Mouse (Mus musculus): ENCODE measurements around the gene Mat2b. TPM values are rescaled to one million over a fixed set of nuclear protein-coding genes. Genes with fewer than 3 reads are reported as not detected.
A peak's percentile ranks its signal among the peaks of the same experiment; 100 is the strongest.
"Not testable (repeated sequence)": the region's sequence is repeated elsewhere in the genome, so short reads cannot be mapped to it uniquely, and the experiment has no call there.

Mat2b gene
- total RNA-seq (2021): 10 to 100 TPM; 61.3 to 92.1 TPM
- 22.9 and 28.7 TPM in 2 replicates for polyA plus RNA-seq (2012; rRNA removed)
- long read RNA-seq, transcript Mat2b-202 (7 exons, 2,053 nt): minor isoform, 31 of 103 reads
- long read RNA-seq, transcript Mat2b-201 (7 exons, 1,949 nt): major isoform, 58 of 103 reads
- long read RNA-seq, partial matches to known transcripts: 3 of 103 reads
- long read RNA-seq, other reads (novel, unspliced or antisense): 11 of 103 reads

DNA sequence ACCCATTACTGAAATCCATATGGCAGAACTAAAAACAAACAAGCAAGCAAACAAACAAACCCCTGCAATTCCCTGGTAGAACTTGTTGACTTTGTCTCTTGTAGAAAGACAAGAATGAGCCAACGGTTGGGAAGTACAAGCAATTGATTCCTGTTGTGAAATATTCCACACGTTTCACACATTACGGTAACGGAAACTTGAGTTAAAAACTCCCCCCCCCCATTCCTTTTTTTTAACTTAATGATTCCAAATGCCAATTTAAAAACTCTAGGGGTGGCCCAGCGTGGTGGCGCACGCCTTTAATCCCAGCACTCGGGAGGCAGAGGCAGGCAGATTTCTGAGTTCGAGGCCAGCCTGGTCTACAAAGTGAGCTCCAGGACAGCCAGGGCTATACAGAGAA, at the start of gene Mat2b:
Mat2b (minus strand) TSS at position 101 of the 400 bp plus-strand sequence.
- DNase-seq: no peak

DNA sequence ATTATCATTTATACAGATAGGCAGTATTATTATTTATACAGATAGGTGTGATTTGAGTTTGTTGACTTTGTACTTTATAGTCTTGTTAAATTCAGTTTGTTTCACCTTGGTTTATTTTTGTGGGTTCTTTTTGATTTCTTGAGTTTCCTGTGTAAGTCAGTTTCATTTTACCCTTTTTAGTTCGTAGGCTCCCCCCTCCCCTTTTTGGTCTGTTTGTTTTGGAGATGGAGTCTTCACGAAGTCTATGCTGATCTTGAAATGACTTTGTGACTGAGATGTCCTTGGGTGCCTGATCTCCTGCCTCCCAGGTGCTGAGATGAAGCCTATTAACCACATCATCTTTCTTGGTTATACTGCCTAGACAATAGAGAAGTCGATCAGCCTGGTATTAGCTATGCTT, 49.3 kb upstream of the Mat2b start:
- no peak for DNase-seq

DNA sequence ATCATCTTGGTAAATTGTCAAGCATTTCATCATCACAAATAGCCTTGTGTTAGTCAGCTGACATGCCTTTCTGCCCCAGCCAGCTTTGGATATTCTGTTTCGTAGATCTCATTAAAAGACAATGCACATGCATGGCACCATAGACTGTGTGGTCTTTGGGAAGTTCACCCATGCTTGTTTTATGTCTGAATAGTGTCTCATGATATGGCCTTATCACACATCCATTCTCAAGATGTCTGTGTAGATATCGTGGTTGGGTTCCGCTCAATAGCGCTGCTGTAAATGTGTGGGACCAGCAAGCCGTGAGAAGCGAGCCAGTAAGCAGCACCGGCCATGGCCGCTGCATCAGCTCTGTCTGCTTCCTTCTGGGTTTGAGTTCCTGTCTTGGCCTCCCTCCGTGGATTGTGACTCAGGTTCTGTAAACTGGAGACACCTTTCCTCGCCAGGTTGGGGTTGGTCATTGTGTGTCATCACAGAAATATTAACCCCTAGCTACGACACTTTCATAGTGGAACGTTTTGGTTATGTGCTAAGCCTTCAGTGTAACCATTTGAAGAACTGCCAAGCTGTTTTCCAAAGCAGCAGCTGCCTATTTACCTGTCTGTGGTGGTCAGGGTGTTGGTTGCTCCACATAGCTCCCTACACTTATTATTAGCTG, 46.7 kb upstream of the Mat2b start:
- DNase-seq: no peak

DNA sequence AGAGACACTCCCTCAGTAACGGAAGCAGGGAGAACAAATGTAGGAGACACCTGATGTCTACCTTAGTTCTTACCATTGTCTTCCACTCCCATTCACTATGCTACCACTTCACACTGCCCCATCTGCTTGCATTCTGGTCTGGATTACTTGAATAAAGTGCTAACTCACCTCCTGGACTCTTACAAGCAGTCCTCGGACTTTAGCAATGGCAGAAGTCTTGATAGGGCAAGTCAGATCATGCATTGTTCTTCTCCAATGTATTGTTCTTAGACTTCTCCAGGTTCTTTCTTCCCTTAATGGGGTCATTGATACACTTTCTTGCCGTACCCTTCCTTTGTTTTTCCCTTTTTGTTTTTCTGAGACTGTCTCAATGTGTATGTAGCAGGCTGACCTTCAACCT, 42.4 kb upstream of the Mat2b start:
- no peak for DNase-seq

DNA sequence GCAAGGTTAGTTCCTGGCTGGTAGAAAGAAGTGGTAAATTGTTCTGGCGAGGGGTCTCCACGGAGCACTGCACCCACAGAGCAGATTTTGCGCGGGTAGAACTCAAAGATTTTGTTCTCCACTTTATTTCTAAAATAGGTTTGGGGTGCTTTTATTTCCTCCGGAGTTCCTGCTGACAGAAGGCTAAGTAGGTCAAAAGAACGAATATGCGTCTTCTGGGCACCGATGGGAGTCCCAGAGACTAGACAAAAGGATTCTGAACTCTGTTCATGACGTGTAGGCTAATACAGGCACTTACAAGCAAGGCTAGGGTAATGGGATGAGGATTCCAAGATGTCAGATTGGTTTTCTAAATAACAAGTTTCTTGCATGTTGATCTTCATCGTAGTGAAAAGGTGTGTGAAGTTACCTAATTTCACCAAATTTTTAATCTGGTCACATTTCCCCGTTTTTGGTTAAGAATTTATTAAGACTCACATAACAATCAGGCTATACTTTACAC, 39.3 kb upstream of the Mat2b start:
- DNase-seq: no peak

DNA sequence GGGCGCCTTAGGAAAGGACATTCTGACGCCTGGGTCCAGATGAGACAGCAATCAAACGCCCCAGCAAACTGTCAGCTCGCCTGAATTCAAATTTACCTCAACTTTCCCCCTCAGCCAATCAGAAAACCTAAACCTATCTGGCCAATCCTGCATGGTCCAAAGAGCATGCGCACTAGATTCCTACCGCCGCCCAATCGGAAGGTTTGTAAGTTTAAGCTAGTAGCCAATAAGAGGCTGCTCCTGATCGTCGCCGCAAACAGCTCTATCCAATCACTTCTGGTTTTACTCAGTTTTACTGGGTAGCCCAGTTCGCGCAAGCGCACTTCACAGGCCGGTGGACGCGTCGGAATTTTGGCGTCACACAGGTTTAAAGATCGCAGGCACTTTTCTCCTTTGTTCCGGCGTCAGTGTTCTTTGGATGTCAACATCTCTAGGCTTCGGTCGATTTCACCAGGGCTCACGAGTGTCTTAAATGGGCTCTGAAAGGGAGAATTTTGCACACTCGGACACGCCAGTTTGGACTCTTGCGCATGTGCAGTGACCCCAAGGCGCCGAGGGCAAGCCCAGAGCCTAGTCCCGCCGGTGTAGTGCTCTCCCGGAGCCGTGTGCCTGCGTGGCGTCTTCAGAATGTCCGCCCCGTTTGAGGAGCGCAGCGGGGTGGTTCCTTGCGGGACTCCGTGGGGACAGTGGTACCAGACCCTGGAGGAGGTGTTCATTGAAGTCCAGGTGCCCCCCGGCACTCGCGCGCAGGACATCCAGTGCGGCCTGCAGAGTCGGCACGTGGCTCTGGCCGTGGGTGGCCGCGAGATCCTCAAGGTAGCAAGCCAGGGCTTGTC, 38.6 kb upstream of the Mat2b start, which contains the start of the genes Hmmr and Nudcd2:
Hmmr (minus strand) TSS at position 84 of the 836 bp plus-strand sequence.
Nudcd2 (plus strand) TSS at position 329 of the 836 bp plus-strand sequence.
- DNase-seq: peak; percentile 92

DNA sequence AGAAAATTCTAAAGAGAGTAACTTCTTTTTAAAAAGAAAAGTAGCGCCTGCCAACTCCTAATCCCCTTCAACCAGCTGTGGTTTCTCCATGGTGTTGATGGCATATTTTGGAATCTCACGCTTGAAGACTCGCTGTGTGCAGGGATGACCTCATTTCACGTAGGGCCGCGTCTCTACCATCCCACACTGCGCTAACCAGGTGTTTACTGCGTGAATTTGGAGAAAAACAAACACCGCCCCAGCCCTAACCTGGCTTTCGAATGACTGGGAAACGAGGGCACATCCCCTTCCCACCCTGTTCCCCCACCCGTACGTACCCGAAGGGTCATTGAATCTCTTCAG, 38.0 kb upstream of the Mat2b start:
- DNase-seq: no peak

DNA sequence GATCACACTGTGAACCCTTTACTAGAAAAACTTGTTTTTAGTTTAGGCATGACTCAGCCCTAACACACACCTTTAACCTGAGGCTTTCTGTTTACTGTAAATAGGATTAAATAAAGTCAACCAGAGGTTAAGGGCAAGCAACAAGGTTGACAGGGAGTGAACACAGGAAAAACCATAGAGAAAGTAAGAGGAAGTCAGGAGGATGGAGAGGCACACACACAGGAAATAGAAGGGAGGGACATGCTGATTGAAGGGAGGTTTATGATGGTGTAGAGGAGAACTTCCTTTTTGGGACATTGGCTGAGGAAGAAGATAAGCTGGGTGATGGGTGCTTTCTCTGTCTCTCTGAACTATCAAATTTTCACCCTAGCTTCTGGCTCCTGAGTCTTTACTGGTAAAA, 23.3 kb upstream of the Mat2b start:
- DNase-seq: no peak

DNA sequence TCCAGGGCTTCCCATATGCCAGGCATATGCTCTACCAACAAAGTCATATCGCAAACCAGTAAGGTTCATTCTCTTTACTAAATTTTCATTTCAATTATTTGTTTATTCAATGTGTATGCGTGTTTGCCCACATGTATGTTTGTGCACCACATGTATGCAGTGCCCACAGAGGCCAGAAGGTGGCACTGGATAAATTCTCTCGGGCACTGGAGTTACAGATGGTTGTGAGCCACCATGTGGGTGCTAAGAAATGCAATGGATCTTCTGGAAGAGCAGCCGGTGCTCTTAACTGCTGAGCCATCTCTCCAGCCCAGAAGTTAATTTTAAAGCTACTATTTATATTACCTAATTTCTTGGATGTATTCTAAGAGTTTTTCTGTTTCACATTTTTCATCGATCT, 20.5 kb upstream of the Mat2b start:
- DNase-seq: no peak

DNA sequence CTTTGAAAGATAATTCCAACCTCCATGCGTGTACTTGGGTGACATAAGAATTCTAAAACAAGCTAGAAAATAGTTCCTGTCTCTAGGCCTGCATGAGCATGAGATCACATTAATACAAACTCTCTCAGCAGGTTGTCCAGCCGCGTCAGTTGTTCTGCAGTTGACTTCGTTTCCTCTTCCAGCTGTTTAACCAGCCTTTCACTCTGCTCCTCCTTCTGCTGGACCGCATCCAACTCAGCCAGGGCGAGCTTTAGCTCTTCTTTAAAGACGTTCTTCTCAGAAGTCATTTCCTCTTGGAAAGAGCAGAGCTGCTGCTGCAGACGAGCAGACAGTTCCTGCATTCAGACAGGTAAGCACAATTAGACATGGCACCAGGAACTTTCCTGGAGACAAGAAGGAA, 18.9 kb upstream of the Mat2b start:
- DNase-seq: peak; percentile 32

DNA sequence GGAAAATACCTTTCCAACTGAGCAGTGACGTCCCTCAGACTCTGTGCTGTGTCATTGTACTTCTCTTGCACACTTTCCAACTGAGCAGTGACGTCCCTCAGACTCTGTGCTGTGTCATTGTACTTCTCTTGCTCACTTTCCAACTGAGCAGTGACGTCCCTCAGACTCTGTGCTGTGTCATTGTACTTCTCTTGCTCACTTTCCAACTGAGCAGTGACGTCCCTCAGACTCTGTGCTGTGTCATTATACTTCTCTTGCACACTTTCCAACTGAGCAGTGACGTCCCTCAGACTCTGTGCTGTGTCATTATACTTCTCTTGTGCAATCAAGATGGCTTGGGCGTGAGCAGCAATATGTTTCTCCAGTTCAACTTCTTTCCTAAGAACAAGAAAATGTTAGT, 14.9 kb upstream of the Mat2b start:
- DNase-seq: not testable (repeated sequence)

DNA sequence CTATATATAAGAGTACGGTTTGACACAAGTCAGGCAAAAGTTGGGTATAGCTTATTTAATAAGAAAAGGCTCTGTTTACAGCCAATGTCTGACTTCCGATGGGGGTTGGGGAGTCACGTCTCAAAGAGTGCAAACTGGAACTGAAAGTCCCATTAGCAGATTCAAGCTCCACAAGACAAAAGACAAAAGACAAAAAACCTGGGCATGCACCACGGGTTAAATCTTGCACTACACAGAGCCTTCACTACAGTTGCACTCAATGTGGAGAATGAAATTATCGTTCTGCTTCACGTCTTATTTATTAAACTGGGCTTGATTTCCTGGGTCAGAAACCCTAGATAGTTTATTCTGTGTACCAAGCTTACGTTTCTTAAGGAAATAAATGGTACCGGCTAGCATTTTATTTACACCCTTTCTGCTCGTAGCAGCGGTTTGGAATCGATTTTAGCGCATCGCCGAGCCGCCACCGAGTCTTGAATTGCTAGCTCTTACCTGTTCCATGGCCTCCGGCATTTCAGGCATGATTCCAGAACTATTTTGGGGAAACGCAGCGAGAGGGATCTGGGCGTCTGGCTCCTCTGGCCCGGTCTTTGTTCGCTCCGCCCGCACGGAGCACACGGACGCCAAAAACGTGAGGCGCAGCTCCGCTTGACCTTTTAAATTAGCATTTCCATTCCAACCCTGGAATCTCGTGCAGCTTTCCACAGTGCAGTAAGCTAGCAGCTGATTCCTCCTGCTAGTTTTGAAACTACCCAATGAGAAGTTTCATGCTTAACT, 504 bp downstream of the Mat2b start:
- DNase-seq: peak; percentile 83

DNA sequence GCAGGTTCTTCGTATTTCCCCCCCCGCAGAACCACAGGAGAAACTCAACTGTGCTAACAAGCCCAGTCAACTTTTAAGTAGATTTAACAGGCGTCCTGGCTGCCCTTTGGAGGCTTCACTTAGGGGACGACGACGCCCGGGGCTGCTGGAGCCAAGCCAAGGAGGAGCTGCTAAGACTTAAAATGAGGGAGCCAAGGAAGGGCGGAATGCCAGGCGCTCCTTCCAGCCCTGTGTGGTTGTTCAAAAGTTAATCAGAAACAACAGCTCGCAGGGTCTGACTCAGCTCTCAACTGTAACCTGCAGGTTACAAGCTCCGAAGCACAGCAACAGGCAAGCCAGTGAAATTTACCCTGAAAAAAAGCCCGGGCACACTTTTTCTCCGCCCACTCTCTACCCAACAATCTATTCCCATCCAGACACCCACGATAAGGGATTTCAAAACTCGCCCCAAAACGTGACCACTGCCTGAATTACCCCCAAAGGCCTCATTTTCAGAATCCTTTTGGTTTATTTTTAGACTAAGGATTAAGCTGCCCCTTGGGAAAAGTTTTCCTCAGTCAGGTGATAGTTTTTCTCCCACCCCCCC, 1.5 kb downstream of the Mat2b start:
- peak; percentile 77 for DNase-seq

DNA sequence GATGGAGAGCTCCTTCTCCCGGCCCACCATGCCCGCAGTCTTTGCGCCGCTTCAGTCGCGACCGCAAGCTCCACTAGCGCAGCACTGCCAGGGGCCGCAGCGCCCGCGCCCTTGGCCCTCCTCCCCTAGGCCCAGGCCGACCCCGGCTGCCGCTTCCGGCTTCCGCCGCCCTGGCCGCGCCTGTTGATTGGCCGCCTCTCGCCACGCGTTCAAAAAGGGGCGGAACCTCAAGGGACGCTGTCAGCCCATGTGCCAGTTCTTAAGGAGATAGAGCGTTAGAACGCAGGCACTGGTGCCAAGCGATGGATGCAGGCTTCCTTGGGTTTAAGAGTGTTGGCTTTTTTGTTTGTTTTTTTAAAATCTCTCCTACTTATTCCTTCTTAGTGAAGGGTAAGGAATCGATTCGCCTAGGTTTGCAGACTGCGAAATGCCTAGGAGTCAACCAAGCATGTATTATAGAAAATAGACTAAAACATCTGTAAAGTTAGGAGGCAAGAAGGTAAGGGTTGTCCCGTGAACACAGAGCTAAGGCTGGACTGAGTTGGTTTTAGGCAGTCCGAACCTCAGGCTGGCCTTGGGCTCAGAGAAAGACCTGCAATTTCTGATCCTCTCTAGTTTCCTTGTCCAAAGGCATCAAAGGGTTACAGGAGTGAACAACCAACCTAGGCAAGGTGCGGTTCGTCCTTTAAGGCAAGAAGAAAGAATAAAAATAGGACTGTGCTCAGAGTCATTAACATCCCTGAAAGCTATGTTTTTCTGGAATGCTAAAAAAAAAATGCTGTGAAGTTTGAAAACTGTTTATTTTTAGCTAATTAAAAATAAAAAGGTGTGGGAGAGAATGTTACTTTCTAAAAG, 2.3 kb downstream of the Mat2b start:
- peak; percentile 98 for DNase-seq

DNA sequence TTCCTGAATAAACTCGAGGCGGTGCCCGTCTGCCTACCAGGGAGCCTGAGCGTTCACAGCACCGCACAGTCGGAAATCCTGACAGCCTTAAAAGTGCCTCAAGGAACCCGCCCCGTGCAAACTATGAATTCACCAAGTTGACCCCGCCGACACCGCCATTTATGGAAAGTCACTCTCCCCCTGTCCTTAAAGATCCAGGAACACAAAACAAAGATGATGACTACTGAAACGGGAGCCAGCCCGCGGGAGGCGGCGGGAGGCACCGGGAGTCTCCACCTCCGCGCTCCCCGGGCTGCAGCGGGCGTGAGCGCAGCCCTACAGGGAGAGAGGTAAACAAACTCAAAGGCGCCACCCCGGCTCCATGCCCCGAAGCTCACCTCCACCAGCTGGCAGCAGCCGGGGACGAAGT, 2.9 kb downstream of the Mat2b start:
- DNase-seq: no peak

DNA sequence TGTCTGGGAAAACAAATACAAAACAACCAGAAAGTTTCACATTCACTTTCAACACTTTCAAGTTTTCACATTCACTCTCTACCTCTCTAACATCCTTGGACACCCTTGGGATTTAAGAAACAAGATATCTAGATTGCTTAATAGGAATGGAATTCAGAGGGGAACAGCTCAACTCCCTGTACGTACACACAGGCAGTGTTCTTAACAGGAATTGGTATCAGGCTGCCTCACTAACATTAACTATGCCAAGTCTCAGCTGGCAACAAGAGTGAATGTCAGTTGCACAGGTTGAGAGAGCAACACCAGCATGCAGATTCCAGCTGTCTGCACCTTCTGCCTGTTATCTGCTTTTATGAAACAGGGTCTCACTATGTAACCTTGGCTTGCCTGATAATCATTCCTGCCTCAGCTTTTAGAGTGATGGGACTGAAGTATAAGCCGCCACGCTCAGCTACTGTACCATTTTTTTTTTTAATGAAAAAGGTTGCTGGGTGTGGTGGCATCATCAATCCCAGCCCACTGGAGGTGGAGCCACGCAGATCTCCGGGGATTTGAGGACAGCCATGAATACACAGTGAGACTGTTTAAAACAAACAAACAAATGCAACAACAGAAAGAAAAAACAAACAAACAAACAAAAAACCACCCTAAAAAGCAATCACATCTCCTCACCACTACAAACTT, 4.4 kb downstream of the Mat2b start:
- peak; percentile 11 for DNase-seq

DNA sequence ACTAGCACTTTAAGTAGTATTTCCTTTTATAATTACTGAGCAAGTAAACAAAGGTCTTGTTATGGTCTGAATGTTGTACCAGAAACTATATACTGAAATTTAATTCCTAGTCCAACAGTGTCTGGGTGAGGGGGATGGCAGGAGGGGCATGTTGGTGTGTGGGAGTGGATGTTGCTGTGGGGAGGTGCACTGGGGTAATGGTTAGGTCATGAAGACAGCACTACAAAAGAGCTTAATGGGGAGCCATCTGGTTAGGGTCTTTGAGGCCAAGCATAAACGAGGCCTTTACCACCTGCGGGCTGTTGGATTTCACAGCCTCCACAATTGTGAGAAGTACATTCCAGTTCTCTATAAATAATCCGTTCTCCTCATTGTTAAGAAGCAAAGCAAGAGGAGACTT, 11.7 kb downstream of the Mat2b start:
- DNase-seq: no peak

DNA sequence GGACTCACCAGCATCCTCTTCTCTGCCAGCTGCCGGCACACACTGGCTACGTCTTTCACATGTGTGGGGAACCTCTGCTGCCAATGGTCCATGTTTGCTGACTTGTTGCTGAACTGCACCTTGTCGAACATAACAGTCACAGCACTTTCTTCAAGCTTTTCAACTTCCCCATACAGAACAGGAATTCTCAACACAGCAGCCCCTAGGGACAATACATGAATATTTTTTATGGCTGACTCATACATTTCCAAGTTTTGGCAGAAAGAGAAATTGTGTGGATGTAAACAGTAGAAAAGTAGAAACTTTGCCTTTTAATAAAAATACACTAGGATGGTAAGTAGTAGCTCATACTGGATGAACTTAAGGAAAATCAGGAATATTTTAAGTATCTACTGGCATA, 12.5 kb downstream of the Mat2b start:
- DNase-seq: no peak

DNA sequence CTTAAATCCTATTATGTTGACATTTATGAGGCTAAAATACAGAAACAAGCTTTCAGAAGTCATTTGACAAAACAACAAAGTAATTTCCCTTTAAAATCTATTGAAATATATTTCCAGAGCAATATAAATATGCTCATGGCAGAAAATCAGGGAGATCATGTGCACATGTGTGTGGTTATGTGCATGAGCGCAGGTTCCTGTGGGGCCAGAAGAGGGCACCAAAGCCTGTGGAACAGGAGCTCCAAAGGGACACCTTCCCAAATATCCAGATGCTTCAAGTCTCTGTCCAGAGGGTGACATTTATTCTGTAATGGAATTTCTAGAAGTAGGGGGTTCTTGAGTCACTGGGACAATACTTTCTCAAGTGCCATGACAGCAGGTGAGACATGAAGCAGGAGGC, 17.8 kb downstream of the Mat2b start:
- peak; percentile 18 for DNase-seq
